Mouse (Mus musculus) right cerebral cortex, postnatal 4 days (tissue): Measurements from ENCODE around the gene Zranb1.

Source experiments
- DNase-seq: peaks from one replicate; pipeline ENCODE4 v3.0.0-alpha.2; 2022

Zranb1 gene

GRCm38 (mm10) chr7:133003421-133003820, 72.5 kb downstream of the Zranb1 start:
- peak; percentile 79 for DNase-seq

DNA sequence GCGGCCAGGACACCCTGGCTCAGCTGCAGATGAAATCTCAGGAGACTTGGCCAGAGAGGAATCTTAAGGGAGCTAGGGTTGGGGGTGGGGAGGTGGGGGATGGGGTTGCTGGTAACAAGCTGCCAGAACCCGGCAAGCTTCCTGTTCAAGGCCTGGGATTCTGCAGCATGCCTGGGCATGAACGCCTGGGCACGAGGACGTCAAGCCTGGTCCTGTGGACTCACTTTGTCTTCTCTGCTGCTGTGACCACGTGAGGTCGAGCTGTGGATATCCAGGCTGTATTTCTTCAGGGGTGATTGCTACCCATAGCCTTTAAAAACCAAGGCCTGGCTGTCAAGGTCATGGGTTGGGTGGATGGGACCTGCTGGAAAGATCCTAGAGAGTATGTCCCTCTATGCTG, 74.8 kb downstream of the Zranb1 start:
- DNase-seq, result no peak

GRCm38 (mm10) chr7:133007343-133007742, 76.4 kb downstream of the Zranb1 start:
- DNase-seq, result no peak

GRCm38 (mm10) chr7:133008663-133009062, 77.7 kb downstream of the Zranb1 start:
- no peak for DNase-seq

- DNase-seq, result no peak
Measured at GRCm38 (mm10) chr7:133009676-133010075, 78.7 kb downstream of the Zranb1 start.

GRCm38 (mm10) chr7:133010477-133010876, 79.5 kb downstream of the Zranb1 start:
- no peak for DNase-seq

- peak; percentile 36 for DNase-seq
Measured at GRCm38 (mm10) chr7:133011191-133011590, 80.2 kb downstream of the Zranb1 start.

- DNase-seq, result no peak
Measured at GRCm38 (mm10) chr7:133011611-133012010, 80.7 kb downstream of the Zranb1 start.

GRCm38 (mm10) chr7:133012637-133013366, 81.9 kb downstream of the Zranb1 start:
- no peak for DNase-seq

DNA sequence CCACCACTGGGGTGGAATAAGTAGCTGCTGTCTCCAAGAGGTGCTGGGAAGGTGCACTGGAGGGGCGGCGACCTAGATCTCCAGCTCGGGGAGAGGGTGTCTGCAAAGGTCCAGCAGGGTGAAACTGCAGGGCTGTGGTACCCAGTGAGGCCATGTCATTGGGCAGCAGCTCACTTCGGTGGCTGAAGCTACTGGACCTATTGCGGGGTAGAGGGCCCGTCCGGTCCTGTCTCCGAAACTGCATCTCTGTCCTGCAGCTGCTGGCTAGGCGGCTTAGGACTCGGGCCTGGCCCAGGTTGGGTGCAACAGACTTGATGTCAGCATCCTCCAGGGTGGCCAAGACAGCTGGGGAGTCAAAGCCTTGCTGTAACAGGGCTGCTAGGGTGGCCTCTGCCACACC, 83.0 kb downstream of the Zranb1 start:
- DNase-seq, result no peak

DNA sequence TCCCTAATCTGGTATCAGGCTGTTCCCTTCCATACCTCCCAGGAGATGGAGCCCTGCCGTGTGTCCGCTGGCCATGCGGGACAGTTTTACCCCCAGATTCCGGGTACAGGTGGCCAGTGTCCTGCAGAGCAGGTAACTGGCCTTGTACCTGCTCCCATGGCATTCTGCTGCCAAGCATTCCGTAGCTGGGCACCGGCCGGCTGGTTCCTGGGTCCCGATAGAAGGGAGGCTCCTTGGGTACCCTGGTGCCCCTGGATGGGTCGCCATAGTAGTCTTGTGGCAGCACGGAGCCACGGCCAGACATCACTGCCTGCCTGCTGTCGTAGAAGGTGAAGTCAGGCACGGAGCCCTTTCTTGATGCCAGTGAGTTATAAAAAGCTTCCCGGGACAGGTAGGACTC, 83.7 kb downstream of the Zranb1 start:
- DNase-seq, result no peak

- no peak for DNase-seq
Measured at GRCm38 (mm10) chr7:133015416-133016070, 84.6 kb downstream of the Zranb1 start.

GRCm38 (mm10) chr7:133018961-133019360, 88.0 kb downstream of the Zranb1 start:
- DNase-seq, result no peak

DNA sequence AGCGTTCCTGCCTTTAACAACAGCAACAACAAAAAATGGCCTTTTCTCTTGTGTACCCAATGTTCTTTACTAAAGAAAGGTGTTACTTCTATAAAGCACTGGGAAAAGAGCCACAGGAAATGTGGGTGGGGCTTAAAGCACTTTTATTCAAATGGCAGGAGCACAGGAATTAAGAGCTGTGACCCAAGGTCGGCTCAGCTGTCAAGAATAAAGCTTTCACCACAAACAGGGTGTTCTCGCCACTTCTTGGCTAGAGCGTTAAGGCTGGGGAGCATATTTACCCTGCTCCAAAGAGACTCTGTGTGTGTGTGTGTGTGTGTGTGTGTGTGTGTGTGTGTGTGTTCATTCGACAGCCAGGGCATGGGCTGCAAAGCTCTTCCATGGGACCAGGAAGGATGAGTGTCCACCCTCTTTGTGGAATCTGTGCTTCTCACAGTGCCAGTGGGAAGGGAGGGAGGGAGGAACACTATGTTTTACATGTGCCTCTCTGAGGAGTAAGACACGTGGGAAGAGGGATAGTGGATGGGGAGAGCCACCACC, 88.6 kb downstream of the Zranb1 start:
- DNase-seq, result no peak

DNA sequence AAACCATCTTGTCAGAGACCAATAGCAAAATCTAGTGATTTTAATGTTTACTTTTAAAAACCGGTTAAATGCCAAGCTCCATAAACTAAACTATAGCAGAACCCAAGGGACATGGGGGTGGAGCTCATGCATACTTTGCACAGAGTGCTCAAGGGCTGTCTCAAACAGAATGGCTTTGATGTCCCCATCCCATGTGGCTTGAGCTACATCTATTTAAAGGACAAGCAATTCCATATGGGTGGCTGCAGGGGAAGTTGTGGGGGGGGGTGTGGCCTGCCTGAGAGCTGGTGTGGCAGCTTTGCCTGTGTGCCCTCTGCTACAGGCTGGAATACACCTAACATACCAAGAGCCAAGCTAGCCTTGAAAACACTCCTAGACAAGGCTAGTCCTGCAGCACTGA, 93.8 kb downstream of the Zranb1 start:
- DNase-seq, result no peak

- DNase-seq, result no peak
Measured at GRCm38 (mm10) chr7:133027930-133028329, 97.0 kb downstream of the Zranb1 start.

DNA sequence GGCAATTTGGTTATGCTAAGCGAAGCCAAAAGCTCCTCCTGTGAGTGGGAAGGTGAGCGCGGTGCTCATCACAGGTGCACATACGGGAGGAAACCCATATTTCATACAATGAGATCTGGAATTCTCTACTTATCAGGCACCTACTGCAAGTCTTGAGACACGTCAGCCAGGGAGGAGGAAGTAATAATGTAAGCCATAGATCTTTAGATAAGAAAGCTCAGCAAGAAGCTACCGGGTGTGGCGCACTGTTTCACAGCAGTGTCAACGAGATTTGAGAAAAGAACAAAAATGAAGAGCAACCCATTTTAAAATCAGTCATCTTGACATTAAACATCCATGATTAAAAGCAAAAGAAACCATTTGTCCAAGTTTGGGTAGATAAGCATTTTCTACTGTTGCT, 98.1 kb downstream of the Zranb1 start:
- DNase-seq, result no peak

DNA sequence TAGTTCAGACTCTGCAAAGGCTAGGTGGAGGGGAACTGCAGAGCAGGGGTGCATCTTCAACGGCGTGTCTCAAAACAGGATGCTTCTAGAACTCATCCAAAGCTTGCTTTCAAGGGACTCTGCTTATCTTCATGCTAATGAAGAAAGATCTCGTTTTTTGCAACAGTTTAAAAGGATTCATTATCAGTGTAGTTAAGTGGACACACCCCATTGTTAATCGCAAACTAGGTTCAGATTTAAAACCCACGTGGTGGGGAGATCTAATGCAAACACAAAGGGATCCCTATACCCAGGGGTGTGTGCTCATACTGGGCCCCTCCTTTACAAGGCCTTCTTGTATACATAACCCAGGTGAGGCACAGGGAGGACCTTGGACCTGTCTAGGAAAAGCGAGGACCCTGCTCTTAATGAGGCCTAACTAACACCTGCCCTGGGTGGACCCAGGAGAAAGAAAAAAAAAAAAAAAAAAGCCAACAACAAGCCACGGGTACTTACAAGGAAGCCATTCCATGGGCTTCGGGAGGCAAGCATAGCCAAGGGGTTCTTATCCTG, 98.6 kb downstream of the Zranb1 start:
- no peak for DNase-seq

- DNase-seq, result peak; percentile 64
Measured at GRCm38 (mm10) chr7:133032589-133033203, 101.8 kb downstream of the Zranb1 start.

DNA sequence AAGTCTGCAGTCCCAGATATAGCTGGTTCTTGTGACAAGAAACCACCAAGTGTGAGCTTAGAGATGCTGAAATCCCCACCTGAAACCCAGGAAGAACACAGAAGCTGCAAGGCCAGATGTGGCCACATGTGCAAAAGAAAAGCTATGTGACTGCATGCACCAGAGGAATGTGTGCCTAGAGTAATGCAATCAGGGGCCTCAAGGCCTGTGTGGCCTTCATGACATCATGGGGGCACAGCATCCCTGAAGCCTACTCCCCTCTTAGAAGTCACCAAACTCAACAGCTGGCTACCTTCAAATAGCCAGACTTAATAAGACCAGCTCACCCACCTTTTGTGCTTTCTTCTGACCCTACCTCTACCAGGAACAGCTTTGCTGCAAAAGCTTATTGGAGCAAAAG, 105.0 kb downstream of the Zranb1 start:
- DNase-seq, result no peak
